Mouse (Mus musculus) lung, postnatal 0 days (tissue): Measurements from ENCODE around the gene Svs3a.
"Not testable (repeated sequence)": the region's sequence is repeated elsewhere in the genome, so short reads cannot be mapped to it uniquely, and the experiment has no call there.

ENCODE experiments used
- CTCF ChIP-seq: IDR thresholded peaks from 2 replicates; pipeline ENCODE4 v1.5.1; 2016; ENCODE audit warnings: antibody characterized with exemption, mild to moderate bottlenecking
- EP300 ChIP-seq: IDR thresholded peaks from 2 replicates; pipeline ENCODE4 v1.6.1; 2016; ENCODE audit warnings: antibody characterized with exemption, mild to moderate bottlenecking, control low read depth

- not testable (repeated sequence) for TF ChIP-seq EP300, CTCF
Measured at GRCm38 (mm10) chr2:164315460-164315859, 26.4 kb downstream of the Svs3a start.
